Mouse (Mus musculus): ENCODE data around the gene Plcb2. TPM values are rescaled to one million over a fixed set of nuclear protein-coding genes. Genes with fewer than 3 reads are reported as not detected.

Plcb2 gene
- total and polyA plus RNA-seq, 2 experiments from 2014 or later, result 0.63 to 2.4 TPM

DNA sequence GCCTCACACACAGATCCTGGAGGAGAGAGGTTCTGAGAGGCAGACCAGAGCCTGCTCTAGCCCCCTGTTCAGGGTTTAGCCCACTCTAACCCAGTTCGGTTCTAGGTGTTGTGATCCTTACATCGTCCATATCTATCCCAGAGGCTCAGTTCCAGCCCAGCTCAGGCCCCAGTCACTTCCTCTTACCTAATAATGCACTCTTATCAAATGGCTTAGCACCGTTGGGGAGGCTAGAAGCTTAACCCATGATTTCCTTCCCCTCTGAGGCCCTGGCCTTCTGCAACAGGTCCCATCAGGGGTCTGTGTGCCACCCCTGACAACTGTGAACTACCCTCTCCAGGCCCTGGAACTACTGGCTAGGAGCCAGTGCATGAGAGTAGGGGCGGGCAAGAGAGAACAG lies 956 bp upstream of the Plcb2 start:
- no peak overlapping the region for H3K4me2 ChIP-seq (ENCODE audit: low read depth, low read length, poor library complexity, severe bottlenecking)
- ATAC-seq (ENCODE audit: low FRiP score) (no peak), DNase-seq (ENCODE audit: low spot score) (no peak)
- H3K9me3 ChIP-seq (ENCODE audit: low read length), result no peaks in the 10 kb centered on the region
- no peak overlapping the region for H3K9ac ChIP-seq (replicated peaks; ENCODE audit: low read length, poor library complexity, severe bottlenecking)
- WGBS, result 56% methylated on average over 4 of the region's 4 CpGs
- no peaks in the 10 kb centered on the region for H3K36me3 ChIP-seq (ENCODE audit: insufficient read depth, low read length)
- H3K27me3 ChIP-seq (ENCODE audit: insufficient read depth, low read length), result peaks cover 8% of the 10 kb centered on the region
- H3K4me3 ChIP-seq (ENCODE audit: low read depth, low read length), result no peak overlapping the region
- H3K4me1 ChIP-seq (ENCODE audit: insufficient read depth, low read length), result no peaks in the 10 kb centered on the region
- no peak for TF ChIP-seq CTCF (IDR thresholded peaks at IDR 0.05)
- no peak overlapping the region for H3K27ac ChIP-seq (ENCODE audit: low read depth, low read length)

- no peak overlapping the region for H3K4me2 ChIP-seq (ENCODE audit: low read depth, low read length, poor library complexity, severe bottlenecking)
- ATAC-seq (ENCODE audit: low FRiP score), result no peak
- peaks cover 8% of the 10 kb centered on the region for H3K27me3 ChIP-seq (ENCODE audit: insufficient read depth, low read length)
- no peak for DNase-seq (ENCODE audit: low spot score)
- 36% methylated on average over 9 of the region's 9 CpGs for WGBS
- H3K4me3 ChIP-seq (ENCODE audit: low read depth, low read length), result no peak overlapping the region
- H3K9me3 ChIP-seq (ENCODE audit: low read length), result no peaks in the 10 kb centered on the region
- H3K9ac ChIP-seq (replicated peaks; ENCODE audit: low read length, poor library complexity, severe bottlenecking), result no peak overlapping the region
- H3K27ac ChIP-seq (ENCODE audit: low read depth, low read length), result no peak overlapping the region
- no peaks in the 10 kb centered on the region for H3K36me3 ChIP-seq (ENCODE audit: insufficient read depth, low read length)
- no peaks in the 10 kb centered on the region for H3K4me1 ChIP-seq (ENCODE audit: insufficient read depth, low read length)
- no peak for TF ChIP-seq CTCF (IDR thresholded peaks at IDR 0.05)
Measured at GRCm38 (mm10) chr2:118727911-118728310, 327 bp downstream of the Plcb2 start.

- ATAC-seq (ENCODE audit: low FRiP score), result no peak
- H3K9me3 ChIP-seq (ENCODE audit: low read length), result no peaks in the 10 kb centered on the region
- no peak overlapping the region for H3K9ac ChIP-seq (replicated peaks; ENCODE audit: low read length, poor library complexity, severe bottlenecking)
- TF ChIP-seq CTCF (IDR thresholded peaks at IDR 0.05), result no peak
- no peaks in the 10 kb centered on the region for H3K4me1 ChIP-seq (ENCODE audit: insufficient read depth, low read length)
- no peaks in the 10 kb centered on the region for H3K36me3 ChIP-seq (ENCODE audit: insufficient read depth, low read length)
- H3K27me3 ChIP-seq (ENCODE audit: insufficient read depth, low read length), result peaks cover 3% of the 10 kb centered on the region; the same call in 1 of the 2 replicates
- no peak overlapping the region for H3K4me3 ChIP-seq (ENCODE audit: low read depth, low read length)
- no peak for DNase-seq (ENCODE audit: low spot score)
- H3K4me2 ChIP-seq (ENCODE audit: low read depth, low read length, poor library complexity, severe bottlenecking), result no peak overlapping the region
- H3K27ac ChIP-seq (ENCODE audit: low read depth, low read length), result no peak overlapping the region
- WGBS, result 88% methylated on average over 2 of the region's 2 CpGs
Measured at GRCm38 (mm10) chr2:118726873-118727272, 1.4 kb downstream of the Plcb2 start.

DNA sequence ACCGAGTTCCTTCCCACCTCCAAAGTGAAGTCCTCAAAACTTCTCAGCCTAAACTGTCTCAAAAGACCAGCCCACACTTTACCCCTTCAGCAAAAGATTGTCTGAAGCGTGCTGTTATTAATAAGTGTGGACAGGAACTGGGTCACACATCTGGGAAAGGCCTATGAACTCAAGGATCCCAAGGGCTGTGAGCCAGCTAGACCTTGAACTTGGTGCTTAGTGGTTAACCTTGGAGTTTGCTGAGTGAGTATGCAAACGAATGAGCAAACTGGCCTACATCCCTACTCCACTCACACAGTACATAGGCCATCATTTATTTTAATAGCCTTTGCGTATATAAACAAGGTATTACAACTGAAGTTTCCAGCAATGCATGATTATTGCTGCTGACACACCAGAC lies 2.7 kb downstream of the Plcb2 start:
- no peak overlapping the region for H3K9ac ChIP-seq (replicated peaks; ENCODE audit: low read length, poor library complexity, severe bottlenecking)

DNA sequence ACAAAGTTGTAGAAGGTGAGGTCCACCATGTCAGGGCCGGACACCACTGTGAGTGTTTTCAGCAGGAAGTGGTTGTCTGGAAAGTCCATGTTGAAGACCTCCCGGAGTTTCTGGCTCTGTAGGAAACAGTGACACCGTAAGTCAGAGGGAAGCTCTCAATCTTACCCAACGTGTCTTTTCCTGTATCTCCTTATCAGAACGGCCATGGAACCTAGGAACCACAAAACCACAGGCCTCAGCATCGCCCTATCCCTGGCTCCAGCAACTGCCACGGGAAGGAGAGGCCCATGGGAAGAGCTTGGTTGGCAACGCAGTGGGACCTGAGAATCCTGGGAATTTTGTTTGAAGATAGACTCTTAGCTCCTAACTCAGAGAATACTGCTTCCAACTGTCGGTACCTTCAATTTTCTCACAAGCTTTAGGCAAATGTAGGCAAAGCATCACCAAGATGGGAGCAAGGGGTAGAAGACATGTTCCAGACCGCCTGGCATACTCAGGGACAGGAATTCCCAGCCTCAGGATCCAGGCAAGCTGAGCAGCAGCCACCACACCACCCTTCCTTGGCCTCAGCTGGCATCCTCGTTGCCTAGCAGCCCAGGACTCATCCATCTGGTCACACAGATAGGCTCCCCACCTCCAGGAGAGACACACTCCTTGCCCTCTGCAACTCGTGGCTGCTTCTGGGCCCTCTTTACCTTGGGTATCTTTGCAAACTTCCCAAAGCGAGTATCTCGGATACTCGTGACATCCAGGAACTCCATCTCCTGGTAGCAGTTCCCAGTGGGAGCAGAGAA lies 4.3 kb downstream of the Plcb2 start:
- H3K27me3 ChIP-seq (ENCODE audit: insufficient read depth, low read length), result no peaks in the 10 kb centered on the region
- no peak overlapping the region for H3K9ac ChIP-seq (replicated peaks; ENCODE audit: low read length, poor library complexity, severe bottlenecking)
- ATAC-seq (ENCODE audit: low FRiP score) (no peak), DNase-seq (ENCODE audit: low spot score) (no peak)
- no peak for TF ChIP-seq CTCF (IDR thresholded peaks at IDR 0.05)
- no peaks in the 10 kb centered on the region for H3K9me3 ChIP-seq (ENCODE audit: low read length)
- H3K36me3 ChIP-seq (ENCODE audit: insufficient read depth, low read length), result no peaks in the 10 kb centered on the region
- H3K27ac ChIP-seq (ENCODE audit: low read depth, low read length), result no peak overlapping the region
- H3K4me2 ChIP-seq (ENCODE audit: low read depth, low read length, poor library complexity, severe bottlenecking), result no peak overlapping the region
- no peaks in the 10 kb centered on the region for H3K4me1 ChIP-seq (ENCODE audit: insufficient read depth, low read length)
- no peak overlapping the region for H3K4me3 ChIP-seq (ENCODE audit: low read depth, low read length)
- 82% methylated on average over 15 of the region's 15 CpGs for WGBS

More for the DNA sequence above, 2.7 kb downstream of the Plcb2 start:
- 84% methylated on average over 4 of the region's 4 CpGs for WGBS
- H3K36me3 ChIP-seq (ENCODE audit: insufficient read depth, low read length), result no peaks in the 10 kb centered on the region
- DNase-seq (ENCODE audit: low spot score) (no peak), ATAC-seq (ENCODE audit: low FRiP score) (no peak)
- H3K4me1 ChIP-seq (ENCODE audit: insufficient read depth, low read length), result no peaks in the 10 kb centered on the region
- no peak for TF ChIP-seq CTCF (IDR thresholded peaks at IDR 0.05)
- no peak overlapping the region for H3K4me2 ChIP-seq (ENCODE audit: low read depth, low read length, poor library complexity, severe bottlenecking)
- peaks cover under 1% of the 10 kb centered on the region; the same call in 1 of the 2 replicates for H3K27me3 ChIP-seq (ENCODE audit: insufficient read depth, low read length)
- H3K9me3 ChIP-seq (ENCODE audit: low read length), result no peaks in the 10 kb centered on the region
- H3K4me3 ChIP-seq (ENCODE audit: low read depth, low read length), result no peak overlapping the region
- no peak overlapping the region for H3K27ac ChIP-seq (ENCODE audit: low read depth, low read length)

- Histone ChIP-seq H3K36me3 (ENCODE audit: insufficient read depth, low read length) (no peaks in the 10 kb centered on the region), H3K4me3 (ENCODE audit: low read depth, low read length) (no peak overlapping the region), H3K4me2 (ENCODE audit: low read depth, low read length, poor library complexity, severe bottlenecking) (no peak overlapping the region), H3K9ac (replicated peaks; ENCODE audit: low read length, poor library complexity, severe bottlenecking) (no peak overlapping the region), H3K9me3 (ENCODE audit: low read length) (no peaks in the 10 kb centered on the region), H3K27ac (ENCODE audit: low read depth, low read length) (no peak overlapping the region), H3K27me3 (ENCODE audit: insufficient read depth, low read length) (peaks cover 8% of the 10 kb centered on the region; the same call in 1 of the 2 replicates), H3K4me1 (ENCODE audit: insufficient read depth, low read length) (peaks cover 5% of the 10 kb centered on the region)
- TF ChIP-seq CTCF (IDR thresholded peaks at IDR 0.05), result no peak
- 93% methylated on average over 5 of the region's 5 CpGs for whole genome bisulfite sequencing
- ATAC-seq (ENCODE audit: low FRiP score), result no peak
- DNase-seq (ENCODE audit: low spot score), result no peak
Measured at GRCm38 (mm10) chr2:118716677-118717076, 11.6 kb downstream of the Plcb2 start.
